Mouse (Mus musculus): Measurements from ENCODE around the gene Cat. TPM values are rescaled to one million over a fixed set of nuclear protein-coding genes. Genes with fewer than 3 reads are reported as not detected.

The Cat gene
- polyA plus RNA-seq (2012; rRNA removed) = 197 and 202 TPM in 2 replicates

DNA sequence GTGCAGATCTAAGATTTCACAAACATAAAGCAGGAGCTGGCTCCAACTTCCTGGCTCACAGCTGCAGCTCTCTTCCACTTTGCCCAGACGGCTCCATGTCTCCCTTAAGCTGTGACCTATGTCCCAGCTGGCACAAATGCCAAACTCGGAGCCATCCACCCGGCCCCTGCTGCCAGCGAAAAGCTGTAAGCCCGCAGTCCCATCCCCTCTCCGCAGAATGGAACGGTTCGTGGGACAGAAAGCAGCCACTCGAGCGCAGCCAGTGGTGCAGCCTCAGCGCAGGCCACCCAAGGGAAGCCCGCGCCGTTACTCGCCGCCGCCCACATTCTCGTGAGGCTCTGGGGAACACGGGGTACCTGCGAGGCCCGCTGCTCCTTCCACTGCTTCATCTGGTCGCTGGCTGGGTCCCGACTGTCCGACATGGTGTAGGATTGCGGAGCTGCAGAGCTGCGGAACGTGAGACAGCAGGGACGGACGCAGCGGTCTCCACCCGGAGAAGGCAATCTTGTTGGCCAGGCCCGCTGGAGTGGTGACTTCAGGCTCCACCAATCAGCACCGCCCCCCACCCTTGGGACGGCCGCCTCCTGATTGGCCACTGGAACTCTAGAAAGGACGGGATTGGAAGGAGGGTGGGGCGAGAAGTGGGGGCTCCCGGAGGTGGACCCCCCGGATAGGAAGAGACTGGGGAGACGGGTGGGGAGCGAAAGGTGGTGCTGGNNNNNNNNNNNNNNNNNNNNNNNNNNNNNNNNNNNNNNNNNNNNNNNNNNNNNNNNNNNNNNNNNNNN, at the start of gene Cat:
Gene Cat, minus strand, starts transcription at position 544 of the 785 bp plus-strand sequence.
- DNase-seq (ENCODE audit: low read depth) = no peak

DNA sequence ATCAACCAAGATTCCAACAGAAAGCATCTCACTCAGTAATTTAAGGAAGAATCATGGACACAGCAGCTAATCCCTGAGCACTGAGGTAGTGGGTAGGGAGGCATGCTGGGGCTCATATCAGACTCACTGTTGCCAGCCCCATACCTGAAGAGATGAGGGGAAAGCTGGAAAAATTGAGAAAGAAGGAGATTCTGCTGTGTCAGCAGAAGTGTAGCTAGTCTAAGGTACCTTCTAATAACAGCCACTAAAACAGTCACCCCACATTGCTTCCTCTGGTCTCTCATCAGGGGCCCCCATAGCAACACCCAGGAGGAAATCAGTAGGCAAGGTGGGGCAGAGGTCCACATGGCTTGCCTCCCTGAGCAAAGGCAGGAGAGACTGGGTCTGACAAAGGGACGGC, 40.6 kb upstream of the Cat start:
- DNase-seq (ENCODE audit: low read depth) = no peak

DNA sequence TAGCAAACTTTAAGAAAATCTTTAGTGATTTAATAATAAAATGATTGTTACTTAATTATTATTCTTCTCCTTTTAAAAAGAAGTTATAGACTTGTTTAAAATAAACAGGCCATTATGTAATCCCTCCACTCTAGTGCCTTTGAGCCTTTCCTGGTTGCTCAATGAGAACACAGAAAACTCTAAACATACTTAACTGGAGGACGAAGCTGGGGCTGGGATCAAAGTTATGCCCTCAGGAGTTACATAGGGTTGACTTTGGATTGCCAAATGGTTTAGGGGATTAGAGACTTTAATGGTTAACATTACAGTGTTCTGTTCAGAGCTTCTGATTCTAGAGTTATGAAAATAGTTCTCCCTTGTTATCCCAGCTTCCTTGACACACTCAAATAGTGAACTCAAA, 31.5 kb upstream of the Cat start:
- DNase-seq (ENCODE audit: low read depth) = peak; percentile 77

DNA sequence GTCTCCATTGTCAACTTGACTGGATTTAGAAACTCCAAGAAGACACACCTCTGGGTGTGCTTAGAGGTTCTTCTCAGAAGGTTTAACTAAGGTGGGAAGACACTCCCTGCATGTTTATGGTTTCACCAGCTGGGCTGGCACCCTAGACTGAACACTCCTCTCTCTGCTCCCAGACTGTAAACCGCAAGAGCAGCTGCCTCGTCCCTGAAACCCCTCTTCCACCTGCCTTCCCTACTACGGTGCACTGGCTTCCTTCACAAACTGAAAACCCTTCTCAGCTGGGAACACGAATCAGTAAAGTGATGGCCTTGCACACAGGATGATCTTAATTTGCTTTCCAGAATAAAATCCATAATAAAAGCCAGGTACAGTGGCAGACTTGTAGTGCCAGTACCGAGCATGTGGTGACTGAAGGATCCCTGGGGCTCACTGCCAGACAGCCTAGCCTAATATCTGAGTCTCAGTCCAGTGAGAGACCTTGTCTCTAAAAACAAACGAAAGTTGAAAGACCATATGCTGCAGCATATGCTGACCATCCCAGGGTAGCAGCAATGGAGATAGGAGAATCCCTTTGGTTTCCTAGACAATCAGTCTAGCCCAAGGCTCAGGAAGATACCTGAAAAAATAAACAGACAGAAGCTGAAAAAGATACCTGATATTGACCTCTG, 30.7 kb upstream of the Cat start:
- no peak for DNase-seq (ENCODE audit: low read depth)

DNA sequence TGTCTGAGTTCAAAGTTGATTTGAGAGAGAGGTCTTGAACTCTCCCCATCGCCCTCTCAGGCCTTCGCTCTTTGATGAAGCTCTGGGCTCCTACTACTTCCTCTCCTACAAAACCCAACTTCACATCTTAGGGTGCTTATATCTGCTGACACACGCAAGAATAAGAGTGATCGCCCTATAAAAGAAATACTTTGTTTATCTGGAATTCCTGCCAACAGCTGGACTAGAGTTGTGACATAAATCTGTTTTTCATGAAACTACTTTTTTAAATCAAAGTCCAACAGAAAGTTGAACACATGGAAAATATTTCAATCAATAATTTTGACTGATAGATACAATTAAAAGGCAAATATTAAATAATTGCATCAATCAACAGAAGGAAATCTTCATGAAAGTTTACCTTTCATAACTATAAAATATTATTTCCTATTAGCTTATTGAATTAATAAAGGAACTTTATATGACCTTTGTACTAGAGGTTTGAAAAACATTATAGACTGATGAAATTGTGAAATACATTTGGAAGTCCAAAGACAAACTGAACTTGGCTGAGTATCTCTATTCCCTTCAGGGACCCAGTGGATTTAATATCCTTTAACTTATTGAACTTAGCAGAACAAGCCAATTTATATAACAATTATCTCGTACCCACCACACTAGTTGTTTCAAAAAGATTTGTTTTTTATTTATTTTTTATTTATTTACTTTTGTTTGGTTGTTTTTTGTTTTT, 27.3 kb upstream of the Cat start:
- no peak for DNase-seq (ENCODE audit: low read depth)

DNA sequence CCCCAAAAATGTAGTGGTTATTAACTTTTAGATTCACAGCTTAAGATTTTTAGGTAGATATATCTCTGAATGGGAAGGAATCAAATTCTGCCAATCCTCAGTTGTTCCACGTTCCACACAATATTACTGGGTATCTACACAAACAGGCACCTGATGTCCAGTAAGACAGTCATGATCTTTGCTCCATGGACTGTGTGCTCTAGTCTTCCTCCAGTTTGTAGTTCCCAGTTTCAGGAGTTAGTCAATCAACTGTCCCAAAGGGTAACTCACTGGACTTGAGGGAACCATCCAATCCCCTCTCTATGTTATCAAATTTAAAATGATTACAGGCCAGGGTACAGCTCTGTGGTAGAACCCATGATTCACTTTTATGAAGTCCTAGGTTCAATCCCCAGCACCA, 26.7 kb upstream of the Cat start:
- DNase-seq (ENCODE audit: low read depth) = no peak

DNA sequence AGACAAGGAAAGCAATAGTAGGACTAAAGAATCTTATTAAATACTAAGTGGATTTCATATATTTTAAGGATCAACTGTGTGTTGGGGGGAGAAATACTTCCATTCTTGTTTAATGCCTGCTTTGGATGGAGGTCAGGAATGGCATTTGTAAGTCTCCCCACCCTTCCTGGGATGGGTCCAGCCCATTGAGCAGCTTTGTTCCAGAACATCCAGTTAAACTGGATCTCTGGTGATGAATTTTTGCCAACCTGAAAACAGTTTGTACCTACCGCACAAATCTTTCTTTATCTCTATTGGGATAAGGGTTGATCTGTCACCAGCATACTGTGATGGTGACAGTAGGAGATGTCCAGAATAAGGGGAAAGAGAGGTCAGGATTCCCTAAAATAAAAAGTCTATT, 26.1 kb upstream of the Cat start:
- DNase-seq (ENCODE audit: low read depth) = no peak

DNA sequence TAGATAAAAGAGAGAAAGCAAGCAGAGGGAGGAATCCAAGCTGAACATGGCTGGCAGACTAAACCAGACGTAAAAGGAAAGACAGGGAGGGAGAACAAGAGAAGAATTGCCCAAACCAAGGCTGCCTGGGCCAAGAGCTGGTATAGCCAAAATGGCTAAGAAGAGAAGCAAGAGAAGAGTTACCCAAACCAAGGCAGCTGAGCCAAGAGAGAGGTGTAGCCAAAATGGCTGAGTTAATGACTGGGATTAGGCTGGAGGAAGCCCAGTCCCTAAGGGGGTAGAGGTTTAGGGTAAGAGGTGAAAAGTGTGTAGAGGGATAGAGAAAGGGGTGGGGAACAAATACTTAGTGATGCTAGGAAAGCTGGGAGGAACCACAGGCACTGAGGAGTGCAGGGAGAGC, 22.7 kb upstream of the Cat start:
- DNase-seq (ENCODE audit: low read depth) = peak; percentile 97

DNA sequence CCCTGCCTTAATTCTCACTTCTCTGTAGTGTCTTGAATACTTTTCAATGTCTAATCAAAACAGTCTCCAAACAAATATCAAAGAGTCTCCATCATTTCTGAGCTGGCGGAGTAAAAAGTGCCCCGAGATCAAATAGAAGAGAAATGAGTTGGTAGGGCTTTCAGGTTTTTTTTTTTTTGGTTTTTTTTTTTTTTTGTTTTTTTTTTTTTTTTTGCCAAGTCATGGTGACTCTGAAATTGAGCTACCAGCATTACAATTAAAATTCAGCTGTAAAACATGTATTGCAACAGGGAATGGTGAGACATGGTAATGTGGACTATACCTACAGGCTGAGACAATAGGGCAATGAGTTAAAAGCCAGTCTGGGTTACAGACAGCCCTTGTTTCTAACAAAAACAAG, 21.0 kb upstream of the Cat start:
- DNase-seq (ENCODE audit: low read depth) = no peak

DNA sequence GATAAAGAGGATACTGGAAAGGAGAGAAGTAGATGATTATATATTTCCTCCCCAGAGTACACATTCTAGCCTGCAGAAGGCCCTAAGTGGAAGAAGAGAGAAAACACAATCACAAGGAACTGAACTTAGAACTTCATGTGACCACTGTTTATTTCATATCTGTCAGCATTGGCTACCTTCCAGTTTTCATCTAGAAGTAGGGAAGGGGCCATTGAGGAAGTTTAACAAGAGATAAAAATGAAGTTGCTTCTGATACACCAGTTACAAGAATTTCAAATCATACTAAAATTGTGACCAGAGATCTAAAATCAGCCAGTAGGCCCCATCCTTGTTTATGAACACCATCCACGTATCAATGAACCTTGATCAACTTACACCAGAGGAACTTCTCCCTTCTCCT, 19.5 kb upstream of the Cat start:
- no peak for DNase-seq (ENCODE audit: low read depth)

DNA sequence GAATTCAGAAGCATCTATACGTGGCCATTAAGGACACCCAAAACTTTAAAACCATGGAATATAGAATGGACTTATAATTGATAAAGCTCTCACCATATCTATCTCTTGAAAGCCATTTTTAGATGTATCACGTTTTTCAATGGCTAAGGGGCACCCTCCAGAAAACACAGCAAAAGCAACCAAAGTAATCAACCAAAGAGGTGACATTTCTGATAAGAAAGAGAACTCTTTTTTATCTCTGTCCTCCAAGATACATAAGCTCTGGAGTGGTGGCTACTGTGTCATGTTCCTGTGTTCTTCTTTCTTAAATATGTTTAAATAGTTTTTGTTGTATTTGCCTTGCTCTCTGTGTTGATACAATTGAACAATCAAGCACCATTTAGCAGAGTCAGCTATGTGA, 15.8 kb upstream of the Cat start:
- DNase-seq (ENCODE audit: low read depth) = no peak

DNA sequence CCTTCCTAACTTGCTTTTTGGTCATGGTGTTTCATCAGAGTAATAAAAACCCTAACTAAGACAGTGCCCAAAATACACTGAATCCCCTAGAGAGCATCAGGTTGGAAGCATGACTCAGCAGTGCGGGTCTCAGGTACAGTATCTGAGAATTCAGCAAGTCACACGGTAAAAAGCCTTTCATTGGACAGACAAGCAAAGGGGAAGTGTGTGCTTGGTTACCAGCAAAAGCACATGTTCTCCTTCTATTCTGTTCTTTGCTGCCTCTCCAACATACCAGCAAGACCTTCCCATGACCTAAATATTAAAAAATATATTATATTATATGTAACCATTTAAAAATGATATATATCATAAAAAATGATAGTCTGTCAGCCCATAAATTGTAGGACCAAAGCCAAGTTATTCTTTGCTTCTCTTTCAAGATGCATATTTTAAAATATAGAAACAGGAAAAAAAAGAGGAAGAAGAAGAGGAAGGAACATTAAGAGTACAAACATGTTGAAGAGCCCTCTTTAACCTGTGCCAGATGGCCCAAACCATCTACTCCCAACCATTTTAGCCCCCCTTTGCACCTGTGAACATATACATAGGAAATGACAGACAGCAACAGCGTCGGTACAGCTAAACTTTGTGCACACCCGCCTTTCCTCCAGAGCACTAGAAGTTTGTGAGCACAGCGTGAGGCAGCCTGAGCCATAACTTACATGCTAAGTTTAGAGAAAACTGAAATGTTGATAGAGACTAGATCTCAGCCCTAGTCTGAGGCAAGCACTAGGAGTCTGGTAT, 10.9 kb upstream of the Cat start:
- DNase-seq (ENCODE audit: low read depth) = no peak

DNA sequence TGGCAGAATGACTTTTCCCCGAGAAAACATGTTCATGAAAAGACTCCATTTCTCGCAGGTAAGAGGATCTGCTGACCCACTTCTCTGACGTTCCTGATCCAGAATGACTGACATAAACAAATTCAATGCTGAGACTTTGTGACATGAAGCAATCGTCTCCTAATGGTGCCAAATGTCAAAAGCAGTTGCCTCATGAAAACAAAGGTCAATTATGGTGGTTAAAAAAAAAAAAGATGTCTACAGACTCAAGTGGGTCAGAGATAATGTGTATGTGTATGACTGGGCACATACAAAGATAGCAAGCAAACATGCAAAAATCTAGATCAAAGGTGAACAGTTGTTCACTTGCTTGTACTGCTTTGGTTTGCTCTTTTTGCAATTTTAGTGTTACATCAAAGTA, 8.9 kb upstream of the Cat start:
- DNase-seq (ENCODE audit: low read depth) = no peak

DNA sequence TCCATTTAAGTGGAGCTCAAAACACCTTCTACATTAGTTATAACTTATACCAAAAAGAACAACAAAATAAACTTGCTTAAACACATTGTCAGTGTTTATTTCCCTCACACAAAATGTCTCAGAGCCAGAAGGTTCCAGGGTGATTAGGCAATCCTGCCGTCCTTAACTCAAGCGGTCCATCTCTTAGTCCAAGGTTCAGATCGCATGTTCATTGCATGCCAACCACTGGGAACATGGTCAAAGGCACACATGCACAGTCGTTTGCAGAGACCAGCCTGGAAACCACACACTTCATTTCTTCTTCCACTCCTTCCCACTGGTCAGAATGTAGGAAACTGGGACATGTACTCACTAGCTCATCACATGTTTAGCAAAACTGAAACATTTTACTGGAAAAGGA, 7.6 kb upstream of the Cat start:
- DNase-seq (ENCODE audit: low read depth) = no peak

DNA sequence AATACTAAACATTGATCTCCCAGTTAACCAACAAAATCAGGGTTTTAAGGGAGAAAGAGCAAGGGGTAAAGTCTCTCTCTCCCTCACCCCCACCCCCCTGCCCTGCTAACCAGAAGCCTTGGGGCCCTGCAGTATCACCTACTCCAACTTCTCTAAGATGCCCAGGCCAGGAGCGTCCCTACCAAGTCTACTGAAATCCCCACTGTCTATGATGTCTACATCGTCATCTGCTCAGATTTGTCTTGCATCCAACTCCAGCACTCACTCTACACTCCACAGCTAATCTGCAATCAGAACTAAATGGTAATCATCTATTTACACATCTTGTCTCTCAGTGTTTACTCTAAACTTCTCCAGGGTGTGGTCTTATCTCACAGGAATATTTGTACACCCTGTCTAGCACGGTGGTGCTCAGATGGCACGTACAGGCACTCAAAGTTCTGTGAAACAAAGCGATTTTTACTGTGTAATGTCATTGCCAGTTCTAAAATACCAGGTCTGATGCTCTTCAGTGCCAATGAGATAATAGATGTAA, 907 bp downstream of the Cat start:
- DNase-seq (ENCODE audit: low read depth) = no peak

DNA sequence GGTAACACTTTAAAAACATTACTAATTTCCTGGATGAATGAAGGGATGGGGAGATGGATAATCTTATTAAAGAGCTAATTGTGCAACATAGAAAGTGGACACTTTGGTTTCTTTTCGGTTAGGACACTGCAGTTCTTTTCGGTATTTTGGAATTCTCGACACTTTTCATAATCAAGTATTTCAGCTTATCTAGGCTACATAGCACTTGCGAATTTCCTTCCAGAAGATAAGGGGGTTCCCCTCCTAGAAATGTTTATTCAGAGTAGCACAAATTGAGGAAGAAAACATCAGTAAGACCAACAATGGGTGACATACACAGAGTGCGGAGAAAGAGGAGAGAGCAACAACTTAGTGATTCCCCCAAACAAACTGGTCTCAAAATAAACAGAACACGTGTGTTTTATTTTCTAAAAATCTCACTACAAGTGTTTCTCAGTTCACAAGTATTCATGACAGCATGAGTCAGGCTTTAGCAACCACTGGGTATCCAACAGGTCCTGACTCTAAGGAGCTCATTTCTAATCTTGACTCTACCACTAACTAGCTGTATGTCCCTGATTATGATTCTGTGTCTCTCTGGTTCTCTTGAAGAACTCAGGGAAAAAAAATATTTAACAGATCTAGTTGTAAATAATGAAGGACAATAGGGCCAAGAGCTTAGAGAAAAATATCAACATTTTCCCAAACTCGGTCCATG, 1.5 kb downstream of the Cat start:
- no peak for DNase-seq (ENCODE audit: low read depth)

DNA sequence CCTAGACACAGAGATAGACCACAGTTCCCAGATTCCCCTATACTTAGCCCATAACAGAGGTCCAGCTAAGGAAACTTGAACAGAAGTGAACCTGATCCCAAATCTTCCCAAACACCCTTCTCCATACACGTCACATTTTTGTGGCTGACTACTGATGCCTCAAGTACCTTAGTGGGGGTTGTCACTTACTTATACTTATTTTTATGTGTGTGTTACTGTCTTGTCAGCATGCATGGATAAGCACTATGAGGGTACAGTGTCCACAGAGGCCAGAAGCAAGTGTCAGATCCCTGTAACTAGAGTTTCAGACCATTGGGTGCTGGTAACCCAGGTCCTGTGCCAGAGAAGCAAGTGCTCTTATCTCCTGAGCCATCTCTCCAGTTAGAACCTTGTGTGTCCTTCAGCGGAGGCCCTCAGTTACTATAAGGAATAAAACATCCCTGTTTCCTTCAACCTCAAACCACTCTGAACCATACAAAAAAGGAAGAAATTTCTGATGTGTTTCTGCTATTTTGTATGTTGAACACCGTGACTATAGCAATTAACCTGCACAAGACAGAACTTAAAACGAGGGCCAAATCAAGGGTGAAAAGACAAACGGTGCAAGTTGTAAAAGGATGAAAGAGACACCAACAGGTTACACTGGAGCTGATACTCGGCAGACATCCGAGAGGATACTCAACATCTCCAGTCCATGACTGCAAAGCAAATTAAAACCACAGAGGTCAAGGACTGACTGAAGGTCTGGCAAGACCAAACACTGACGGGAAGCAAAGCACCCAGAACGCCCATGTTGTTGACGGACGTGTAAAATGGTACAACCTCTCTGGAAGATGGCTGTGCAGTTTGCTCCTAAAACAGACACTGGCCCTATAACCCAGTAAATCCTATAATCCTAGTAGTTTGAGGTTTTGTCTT, 3.4 kb downstream of the Cat start:
- DNase-seq (ENCODE audit: low read depth) = no peak

DNA sequence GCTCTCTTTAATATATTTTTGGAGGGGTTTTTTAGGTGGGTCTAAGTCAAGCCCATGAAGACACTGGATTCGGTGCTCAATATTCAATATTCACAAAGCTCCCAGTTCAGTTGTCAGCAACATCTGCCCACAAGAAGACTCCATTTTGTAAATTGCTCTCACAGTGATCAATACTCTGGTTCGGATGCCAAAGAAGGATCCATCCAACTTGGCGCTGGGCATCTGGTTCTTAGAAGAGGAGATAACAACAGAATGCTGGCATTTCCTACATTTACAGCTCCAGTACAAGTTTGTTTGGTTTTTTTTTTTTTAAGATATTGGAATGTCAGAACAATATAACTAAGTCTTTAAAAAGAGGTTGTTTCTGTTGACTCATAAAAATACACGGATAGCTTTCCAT, 4.1 kb downstream of the Cat start:
- DNase-seq (ENCODE audit: low read depth) = no peak

DNA sequence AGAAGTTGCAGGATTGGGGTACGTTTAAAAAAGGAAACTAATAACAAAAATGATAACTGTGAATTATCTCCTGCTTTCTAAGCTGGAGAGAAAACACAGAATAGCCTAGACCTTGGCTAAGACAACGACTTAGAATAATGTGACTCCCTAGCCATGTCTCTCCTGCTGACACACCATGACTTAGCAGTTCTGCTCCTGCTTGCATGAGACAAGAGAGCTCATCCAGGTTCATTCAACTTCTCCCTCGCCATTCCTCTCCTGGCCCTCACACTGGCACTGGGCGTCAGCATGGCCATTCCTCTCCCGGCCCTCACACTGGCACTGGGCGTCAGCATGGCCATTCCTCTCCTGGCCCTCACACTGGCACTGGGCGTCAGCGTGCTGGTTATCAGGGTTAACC, 4.7 kb downstream of the Cat start:
- no peak for DNase-seq (ENCODE audit: low read depth)

DNA sequence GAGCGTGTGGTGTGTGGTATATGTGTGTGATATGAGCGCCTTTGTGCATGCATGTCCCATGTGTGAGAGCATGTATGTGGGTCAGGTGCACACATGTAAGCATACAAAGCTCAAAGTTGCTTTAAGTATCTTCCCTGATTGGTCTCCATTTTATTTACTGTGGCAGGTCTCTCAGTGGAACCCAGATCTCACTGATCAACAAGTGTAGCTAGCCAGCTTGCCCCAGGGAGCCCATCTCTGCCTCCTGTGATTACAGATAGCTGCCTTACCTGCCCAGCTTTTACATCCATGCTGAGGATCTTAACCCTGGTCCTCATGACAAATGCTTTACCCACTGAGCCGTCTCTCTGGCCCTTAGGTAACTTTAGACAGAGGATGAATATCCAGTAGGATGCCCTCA, 6.6 kb downstream of the Cat start:
- DNase-seq (ENCODE audit: low read depth) = no peak
